Mouse (Mus musculus): Measurements from ENCODE around the gene Blnk.

Blnk gene

DNA sequence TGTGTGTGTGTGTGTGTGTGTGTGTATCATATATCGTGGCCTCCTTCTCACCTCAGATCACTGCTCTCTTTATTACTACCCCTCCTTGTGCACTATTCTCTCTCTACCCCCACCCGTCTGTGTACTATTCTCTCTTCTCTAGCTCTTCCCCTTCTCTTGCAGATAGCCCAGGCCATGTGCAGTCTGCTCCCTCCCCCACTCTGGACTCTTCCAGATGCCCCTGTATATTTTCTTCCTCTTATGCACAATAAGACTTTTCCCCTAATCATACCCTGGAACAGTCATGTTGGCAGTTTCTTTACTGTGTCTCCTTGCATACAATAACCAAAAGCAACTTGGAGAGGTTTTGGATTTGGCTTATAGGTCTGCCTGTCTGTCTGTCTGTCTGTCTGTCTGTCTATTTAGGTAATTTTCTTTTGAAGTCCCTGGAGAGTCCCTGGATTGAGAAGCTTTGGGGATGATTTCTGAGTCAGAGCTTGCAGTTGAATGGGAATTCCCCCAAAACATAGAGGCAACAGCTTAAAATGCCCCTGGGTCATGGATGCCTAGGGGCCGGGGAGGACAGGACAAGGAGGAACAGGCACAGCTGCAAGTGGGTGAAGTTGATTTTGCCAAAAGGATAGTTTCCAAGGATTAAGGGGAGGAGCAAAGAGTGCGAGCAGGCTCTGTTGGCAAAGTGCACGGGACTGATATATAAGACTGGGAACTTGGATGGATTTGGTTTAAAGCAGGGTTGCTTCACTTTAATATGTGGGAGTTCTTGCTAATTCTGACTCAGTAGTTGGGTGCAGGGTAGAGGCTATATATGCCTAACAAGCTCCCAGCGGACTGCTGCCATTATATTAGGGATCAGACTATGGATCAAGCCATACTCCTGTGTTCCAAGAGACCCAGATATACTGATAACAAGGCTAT is 29.1 kb downstream of the Blnk start:
- DNase-seq (ENCODE audit: low read depth, low spot score): no peak

DNA sequence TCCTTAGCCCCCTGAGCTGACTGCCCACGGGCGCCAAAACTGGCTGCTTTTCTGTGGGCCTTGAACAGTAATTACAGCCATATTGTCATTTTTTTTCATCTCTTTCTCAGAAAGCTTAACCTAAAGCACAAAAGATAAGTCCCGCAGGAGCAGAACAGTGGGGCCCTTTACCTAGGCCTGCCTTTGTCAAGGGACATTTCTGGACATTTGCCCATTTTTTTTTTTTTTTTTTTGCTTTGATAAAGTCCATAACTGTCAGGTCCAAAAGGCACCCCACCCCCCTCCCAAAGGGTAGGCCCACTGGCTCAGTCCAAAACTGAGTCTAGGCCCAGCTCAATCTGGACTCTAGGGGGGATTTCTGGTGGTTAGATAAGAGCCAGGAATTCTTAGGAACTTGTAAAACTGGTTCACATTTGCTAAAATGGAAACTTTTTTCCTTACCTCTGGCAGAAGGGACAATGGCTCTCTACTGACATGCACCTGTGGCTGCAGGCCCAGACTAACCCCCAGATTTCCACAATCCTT is 29.9 kb downstream of the Blnk start:
- DNase-seq (ENCODE audit: low read depth, low spot score): no peak

DNA sequence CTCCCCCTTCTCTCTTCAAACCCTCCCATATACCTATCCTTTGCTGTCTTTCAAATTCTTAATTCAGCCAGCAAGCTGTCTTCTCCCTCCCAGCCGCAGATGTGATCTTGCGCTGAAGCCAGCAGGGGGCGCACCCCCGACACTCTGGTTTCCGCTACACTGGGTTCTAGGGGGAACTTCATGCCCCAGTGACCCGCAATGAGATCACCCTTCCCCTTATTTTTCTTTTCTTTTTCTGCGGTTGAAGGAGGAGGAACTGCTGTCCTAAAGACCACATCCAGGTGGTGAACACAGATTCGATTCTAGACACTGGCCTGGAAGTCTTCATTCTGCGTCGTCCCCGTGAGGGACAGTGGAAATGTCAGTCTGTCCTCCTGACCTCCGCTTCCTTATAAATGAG is 31.3 kb downstream of the Blnk start:
- no peak for DNase-seq (ENCODE audit: low read depth, low spot score)

DNA sequence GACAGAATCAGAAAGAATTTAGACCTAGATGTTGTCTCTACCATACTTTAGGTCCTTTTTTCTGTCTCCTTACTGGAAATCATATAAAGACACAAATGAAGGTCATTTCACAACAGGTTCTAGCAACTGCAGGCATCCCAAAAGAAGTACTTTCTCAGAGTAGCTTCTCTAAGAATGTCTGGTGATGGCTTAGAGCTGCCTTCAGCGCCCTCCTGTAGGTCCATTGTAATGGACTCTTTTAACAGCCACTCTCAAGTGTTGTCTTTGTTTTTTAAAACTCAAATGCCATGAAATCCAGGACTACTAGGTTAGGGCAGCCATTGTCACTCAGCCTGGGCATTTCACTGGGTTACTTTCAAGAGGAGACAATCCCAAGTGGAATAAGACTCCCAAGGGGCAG is 35.4 kb downstream of the Blnk start:
- no peak for DNase-seq (ENCODE audit: low read depth, low spot score)

DNA sequence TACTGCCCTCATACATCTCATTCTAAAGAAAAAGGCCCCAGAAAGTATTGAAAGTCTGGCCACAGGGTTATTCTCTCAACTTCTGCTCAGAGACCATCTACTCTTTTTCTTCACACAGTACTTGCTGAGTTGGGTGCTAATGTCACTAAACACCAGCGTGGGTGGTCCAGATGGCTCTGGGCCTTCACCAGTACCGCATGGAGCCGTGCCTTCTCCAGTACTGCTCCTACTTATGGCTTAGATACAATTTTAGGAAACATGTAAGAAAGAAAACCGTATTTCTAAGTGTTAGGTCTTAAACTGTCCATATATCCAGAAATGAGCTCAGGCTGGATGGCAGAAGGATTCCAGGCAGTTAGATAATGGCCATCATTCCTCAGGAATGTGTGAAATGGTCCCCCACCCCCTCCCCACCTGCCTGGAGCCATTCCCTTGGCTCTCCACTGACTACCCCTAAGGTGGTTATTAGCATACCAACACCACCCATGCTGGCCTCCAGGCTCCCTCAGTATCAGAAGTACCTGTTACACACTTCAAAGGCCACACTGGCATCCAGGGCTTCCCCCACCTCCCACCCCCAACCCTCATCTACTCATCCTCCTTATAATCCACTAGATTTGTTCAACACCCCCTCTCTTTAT is 47.3 kb downstream of the Blnk start:
- DNase-seq (ENCODE audit: low read depth, low spot score): no peak

DNA sequence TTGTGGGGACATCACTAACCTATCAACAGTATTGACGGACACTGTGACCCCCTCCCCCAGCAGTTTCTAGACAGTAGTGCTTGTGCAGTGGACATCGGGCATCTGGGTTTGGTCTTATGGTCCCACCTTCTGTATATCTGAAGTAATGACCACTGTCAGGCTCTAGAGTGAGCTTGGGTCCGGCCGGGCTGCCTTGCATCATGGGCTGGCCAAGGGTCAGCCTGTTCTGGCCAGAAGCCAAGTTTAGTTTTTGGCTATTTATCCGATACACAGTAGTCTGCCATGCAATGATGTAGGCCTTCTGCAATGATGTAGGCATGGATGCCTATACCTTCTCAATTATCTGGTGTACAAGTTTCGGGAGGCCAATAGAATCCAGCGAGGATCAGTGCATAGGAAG is 50.8 kb downstream of the Blnk start:
- no peak for DNase-seq (ENCODE audit: low read depth, low spot score)

DNA sequence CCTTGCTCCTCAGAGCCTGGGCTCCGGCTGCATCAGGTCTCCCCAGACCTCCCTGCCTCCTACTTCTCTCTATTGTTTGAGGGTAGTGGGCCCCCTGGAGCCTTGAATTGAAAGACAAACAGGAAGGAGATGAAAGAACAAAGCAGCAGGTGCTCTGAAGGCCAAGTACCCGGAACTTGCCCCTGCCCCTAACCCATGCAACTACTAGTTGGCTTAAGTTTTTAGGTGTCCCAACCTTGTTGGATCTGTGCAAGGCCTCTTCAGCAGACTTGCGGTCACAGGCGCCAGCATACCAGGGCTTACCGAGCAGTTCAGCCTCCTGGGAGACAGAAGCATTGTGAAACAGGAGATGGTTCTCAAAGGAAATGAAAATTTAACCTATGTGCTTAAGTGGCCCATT is 58.3 kb downstream of the Blnk start:
- peak; percentile 36 for DNase-seq (ENCODE audit: low read depth, low spot score)

DNA sequence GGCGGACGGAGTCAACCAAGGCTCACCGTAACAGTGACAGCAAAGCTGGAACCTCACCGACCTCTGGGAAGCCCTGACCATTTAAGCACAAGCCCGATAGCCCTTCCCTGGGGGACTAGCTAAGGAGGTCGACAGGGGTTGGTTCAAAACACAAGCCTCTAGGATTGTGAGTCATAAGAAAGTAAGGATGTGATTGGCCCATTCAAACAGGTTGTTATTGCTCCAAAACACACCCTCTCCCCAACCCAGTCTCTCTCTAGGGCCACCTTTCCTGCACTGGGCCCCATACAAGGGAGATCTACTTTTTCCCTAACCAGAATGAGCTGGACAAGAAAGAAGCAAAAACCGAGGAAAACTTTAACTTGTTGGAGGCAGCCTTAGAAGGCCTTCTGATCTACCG is 59.0 kb downstream of the Blnk start:
- no peak for DNase-seq (ENCODE audit: low read depth, low spot score)

DNA sequence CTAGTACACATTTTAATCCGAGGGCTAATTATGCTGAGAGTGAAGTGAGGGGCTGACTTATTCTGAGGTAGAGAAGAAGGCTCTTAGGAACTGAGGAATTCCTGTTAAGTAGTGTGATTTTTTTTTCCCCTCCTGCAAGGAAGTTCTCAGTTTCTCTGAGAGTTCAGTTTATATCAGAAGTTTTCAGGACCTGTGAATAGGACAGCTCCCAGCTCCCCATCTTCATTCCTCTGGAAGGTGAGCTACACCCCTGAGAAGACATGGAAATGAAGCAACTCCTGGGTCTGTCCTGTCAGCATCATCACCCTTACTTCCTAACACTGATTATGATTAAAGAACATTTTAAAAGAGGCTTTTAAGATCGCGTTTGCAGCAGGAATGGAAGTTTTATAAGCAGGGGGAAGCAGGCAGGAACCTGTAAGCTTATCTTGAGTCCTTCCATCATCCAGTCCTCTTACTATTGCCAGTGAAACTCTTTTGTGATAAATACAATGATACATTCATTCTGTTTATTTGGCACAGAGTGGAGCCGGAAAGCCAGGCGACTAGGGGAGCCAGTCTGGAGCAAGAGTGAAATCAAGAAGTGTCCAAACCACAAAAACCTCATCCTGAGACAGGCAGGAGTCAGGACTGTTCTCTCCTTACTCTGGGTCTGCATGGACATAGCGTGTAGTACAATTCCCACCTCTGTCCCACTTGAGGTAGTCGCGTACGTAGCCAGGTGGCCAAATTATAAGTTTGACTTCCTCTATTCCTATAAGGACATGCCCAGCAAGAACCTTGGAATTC is 62.6 kb downstream of the Blnk start:
- no peak for DNase-seq (ENCODE audit: low read depth, low spot score)

DNA sequence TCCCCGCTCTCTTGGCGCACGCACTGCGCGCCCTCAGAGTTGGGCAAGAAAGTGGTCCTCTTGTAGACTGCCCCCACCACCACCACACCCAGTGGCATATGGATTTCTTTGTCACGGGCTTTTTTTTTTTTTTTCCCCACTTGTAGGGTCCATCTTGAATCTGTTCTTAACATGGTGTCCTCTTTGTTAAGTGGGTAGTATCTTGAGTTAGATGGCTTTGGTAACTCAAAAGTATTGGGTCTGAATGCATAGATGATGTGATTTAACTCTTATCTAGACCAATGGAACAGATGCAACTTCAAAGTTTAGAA is 99.0 kb downstream of the Blnk start:
- DNase-seq (ENCODE audit: low read depth, low spot score): peak; percentile 16

DNA sequence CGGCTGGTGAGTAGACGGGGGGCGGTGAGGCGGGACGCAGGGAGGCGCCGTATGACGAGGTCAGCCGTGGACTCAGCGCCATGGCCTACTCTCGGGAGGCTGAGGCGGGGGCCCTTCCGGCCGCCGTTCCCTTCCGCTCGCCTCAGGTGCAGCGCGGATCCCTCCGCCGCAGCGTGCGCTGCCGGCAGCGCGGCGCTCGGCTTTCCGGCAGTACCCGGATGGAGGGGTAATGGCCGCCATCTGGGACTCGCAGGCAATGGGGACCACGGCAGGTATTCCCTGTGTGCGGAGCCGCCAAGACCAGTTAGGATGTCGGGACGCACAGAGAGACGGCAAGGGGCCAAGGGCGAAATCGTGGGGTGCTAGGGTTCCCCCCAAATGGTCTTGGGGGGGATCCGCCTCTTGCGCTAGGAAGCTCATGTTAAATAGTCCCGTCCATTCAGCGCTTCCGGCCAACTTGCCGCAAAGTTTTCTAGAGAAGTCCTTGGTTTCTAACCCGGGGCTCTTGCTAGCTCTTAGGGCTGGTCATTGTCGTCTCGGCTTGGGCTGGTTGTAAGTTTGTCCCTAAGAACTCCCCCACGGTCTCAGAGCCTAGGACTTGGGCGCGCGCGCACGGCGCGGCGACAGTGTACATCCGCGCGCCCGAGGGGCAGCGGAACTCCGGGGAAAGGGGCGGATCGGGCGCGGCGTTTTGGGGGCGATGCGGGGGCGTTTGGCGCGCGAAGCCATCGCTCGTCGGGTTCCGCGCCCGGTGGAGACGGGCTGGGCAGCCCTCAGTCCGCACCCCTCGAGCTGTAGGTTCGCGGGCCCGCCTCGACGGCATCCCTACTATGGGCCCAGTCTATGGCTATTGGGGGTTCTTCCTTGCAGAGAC is 99.6 kb downstream of the Blnk start, which contains the start of gene Zfp518a:
TSS of gene Zfp518a (plus strand) at position 187 of the 874 bp plus-strand sequence.
- peak; percentile 84 for DNase-seq (ENCODE audit: low read depth, low spot score)

DNA sequence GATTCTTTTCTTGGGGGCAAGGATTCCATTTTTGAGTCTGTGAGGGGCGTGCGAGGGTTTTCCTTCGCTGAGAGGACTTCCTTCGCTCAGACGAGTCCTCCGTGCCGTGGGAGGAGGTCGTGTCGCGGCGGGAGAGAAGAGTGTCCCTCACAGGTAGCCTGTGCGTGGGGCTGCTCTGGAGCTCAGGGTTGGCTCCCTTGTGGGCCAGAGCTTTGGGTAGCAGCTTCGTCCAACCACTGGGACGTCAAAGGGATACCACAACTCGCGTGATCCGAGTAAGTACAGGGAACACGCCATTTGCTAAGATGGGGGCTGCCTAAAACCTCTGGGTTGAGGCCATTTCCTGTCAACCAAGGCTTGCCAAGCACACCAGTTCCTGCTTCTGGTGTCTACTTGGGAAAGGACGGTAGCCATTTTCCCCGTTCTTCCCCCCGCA is 100.2 kb downstream of the Blnk start:
- peak; percentile 58 for DNase-seq (ENCODE audit: low read depth, low spot score)

DNA sequence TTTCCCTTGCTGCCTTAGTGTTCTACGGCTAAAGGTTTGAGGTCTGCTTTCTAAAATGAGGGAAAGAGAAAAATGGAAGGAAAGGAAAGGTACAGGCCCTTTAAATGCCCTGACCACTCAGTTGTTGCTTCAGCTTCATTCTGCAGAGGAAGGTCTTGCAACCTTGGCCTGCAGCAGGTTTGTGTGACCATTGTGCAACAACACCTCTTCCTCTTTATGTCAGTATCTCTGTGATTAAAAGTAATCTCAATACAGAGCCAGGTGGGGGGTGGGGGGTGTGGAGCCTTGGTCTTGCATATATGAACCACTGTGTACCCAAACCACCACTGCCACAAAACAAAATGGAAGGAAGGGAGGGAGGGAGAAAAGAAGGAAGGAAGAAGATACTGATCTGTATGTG is 105.4 kb downstream of the Blnk start:
- DNase-seq (ENCODE audit: low read depth, low spot score): no peak

DNA sequence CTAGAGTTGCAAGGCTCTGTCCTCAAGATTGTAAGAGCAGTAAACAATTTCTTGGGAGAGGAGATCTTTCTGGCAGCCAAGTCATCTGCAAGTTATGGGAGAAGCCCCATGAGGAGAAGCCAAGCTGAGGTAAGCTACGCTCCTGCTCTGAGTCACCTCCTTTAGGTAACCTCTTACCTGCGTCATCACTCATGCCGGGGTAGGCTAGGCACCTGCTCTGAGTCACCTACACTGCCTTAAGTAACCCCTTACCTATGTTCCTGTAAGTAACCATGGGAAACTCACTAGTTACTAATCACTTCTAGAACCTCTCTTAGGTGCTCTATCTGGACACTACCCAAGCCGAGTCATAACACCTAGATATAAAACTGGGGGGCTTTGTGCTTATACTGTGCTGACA is 112.6 kb downstream of the Blnk start:
- DNase-seq (ENCODE audit: low read depth, low spot score): no peak

Data from WW6 (cell line).